In the genomic region with DNA sequence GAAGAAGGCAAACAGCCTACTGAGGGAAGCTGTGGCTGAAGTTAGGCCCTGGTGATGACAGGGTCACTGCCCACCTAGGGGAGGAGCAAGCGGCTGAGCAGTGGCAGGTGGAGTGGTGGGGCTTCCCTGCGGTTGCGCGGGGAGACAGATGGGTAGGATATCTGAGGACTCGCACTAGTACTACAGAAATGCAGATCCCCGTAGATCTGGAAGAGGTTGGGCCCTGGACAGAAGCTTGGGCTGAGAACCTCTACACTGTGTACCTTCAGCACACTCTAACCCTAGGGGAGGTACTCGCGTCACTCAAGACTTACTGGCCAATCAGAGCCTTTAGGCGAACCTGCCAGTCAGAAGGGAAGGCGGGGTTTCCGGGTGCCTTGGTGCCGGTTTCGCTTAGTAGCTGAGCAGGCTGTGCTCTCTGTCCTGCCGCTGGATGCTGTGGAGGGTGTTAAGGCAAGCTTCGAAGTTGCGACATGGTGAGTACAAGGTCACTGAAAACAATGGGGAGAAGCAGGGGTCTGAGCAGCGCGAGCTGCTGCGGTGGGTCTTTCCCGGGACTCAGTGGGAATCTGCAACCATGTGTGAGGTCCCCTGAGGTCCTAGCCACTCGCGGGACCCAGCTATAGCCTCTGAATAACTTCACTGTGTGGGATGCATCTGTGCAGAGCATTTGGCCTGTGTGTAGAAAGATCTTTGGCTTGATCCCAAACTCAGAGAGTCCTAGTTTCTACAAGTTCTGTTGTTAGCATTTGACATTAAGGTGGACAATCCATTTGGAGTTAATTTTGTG, we compare ENCODE assay signal across 8 mouse cellular contexts. TPM values are rescaled to one million over a fixed set of nuclear protein-coding genes. Genes with fewer than 3 reads are reported as not detected.
DNase-seq lines count a peak whose midpoint lies in the region; ATAC-seq and TF ChIP-seq lines count a peak whose summit lies in the region.

No protein-coding gene starts in this region.

- intact Hi-C loops in heart, postnatal 36 days (cut with DNase I) = loop anchor here (2.0 kb wide), 1 partner anchor 58 kb away; no protein-coding TSS in a partner anchor

- H3K4me3 ChIP-seq in G1E (ENCODE audit: low read depth, low read length) = peak overlapping the region; percentile 79
- peak overlapping the region; percentile 64 for H3K4me3 ChIP-seq in forebrain, embryonic 16.5 days (replicated peaks; ENCODE audit: low read length)
- H3K4me3 ChIP-seq in layer of hippocampus, adult 2 months = peak overlapping the region; percentile 76
- H3K4me3 ChIP-seq in lung, embryonic 14.5 days (ENCODE audit: low read depth, low read length) = peak overlapping the region; percentile 55
- peak overlapping the region; percentile 53 for H3K4me3 ChIP-seq in olfactory bulb, adult 2 months (ENCODE audit: insufficient read depth, low read depth, low read length)
- peak overlapping the region; percentile 89 for H3K4me3 ChIP-seq in thymus, adult 2 months (ENCODE audit: control insufficient read depth, insufficient read depth, low read length)

- H3K4me1 ChIP-seq in G1E (ENCODE audit: insufficient read depth, low read depth, low read length) = peaks cover 7% of the 10 kb centered on the region; the same call in 1 of the 2 replicates
- H3K4me1 ChIP-seq in forebrain, embryonic 16.5 days (replicated peaks; ENCODE audit: control insufficient read depth, insufficient read depth, low read length) = peaks cover 6% of the 10 kb centered on the region
- H3K4me1 ChIP-seq in lung, embryonic 14.5 days (ENCODE audit: insufficient read depth) = no peaks in the 10 kb centered on the region
- H3K4me1 ChIP-seq in olfactory bulb, adult 2 months (ENCODE audit: control insufficient read depth, insufficient read depth, low read length) = peaks cover 2% of the 10 kb centered on the region; the same call in 1 of the 2 replicates
- H3K4me1 ChIP-seq in thymus, adult 2 months (replicated peaks; ENCODE audit: control insufficient read depth, insufficient read depth, low read length) = peaks cover 4% of the 10 kb centered on the region; the same call in 1 of the 2 replicates

- no peaks in the 10 kb centered on the region for H3K36me3 ChIP-seq in G1E (replicated peaks)
- no peaks in the 10 kb centered on the region for H3K36me3 ChIP-seq in forebrain, embryonic 16.5 days (ENCODE audit: control insufficient read depth, insufficient read depth)
- H3K36me3 ChIP-seq in lung, embryonic 14.5 days (ENCODE audit: insufficient read depth) = no peaks in the 10 kb centered on the region
- no peaks in the 10 kb centered on the region for H3K36me3 ChIP-seq in thymus, adult 2 months (ENCODE audit: control insufficient read depth, insufficient read depth, low read length)

- no peaks in the 10 kb centered on the region for H3K27me3 ChIP-seq in G1E (ENCODE audit: insufficient read depth, low read length)
- H3K27me3 ChIP-seq in forebrain, embryonic 16.5 days (replicated peaks; ENCODE audit: control insufficient read depth, insufficient read depth, low read length) = no peaks in the 10 kb centered on the region
- no peaks in the 10 kb centered on the region for H3K27me3 ChIP-seq in lung, embryonic 14.5 days (ENCODE audit: insufficient read depth, low read length)
- no peaks in the 10 kb centered on the region for H3K27me3 ChIP-seq in thymus, adult 2 months (ENCODE audit: control insufficient read depth, insufficient read depth, low read length)

- 0% methylated on average over 22 of the region's 22 CpGs for WGBS in forebrain, embryonic 16.5 days
- WGBS in lung, embryonic 14.5 days = under 1% methylated on average over 22 of the region's 22 CpGs
- WGBS in olfactory bulb, adult 2 months = under 1% methylated on average over 22 of the region's 22 CpGs
- under 1% methylated on average over 22 of the region's 22 CpGs for WGBS in thymus, adult 2 months

- TF ChIP-seq CTCF in G1E (IDR thresholded peaks at IDR 0.05; ENCODE audit: low read depth, low read length) = no peak
- TF ChIP-seq CTCF in layer of hippocampus, adult 2 months (conservative IDR thresholded peaks at IDR 0.05) = no peak
- no peak for TF ChIP-seq CTCF in lung, embryonic 14.5 days (IDR thresholded peaks at IDR 0.05; ENCODE audit: low read depth)
- no peak for TF ChIP-seq CTCF in olfactory bulb, adult 2 months (IDR thresholded peaks at IDR 0.05; ENCODE audit: insufficient read depth, low read depth, low read length)
- TF ChIP-seq CTCF in thymus, adult 2 months (IDR thresholded peaks at IDR 0.05; ENCODE audit: borderline replicate concordance, control insufficient read depth, extremely low read depth, insufficient read depth, low read length, poor library complexity) = no peak

- ATAC-seq in G1E (ENCODE audit: extremely low read depth, insufficient number of reproducible peaks, low FRiP score, poor library complexity, severe bottlenecking) = peak; percentile 99
- ATAC-seq in forebrain, embryonic 16.5 days = peak; percentile 100
- ATAC-seq in lung, embryonic 14.5 days (ENCODE audit: insufficient read depth) = peak; percentile 100

- peak overlapping the region; percentile 59 for H3K9ac ChIP-seq in forebrain, embryonic 16.5 days (replicated peaks; ENCODE audit: low read depth, low read length)
- H3K9ac ChIP-seq in lung, embryonic 14.5 days = peak overlapping the region; percentile 61

- no peaks in the 10 kb centered on the region for H3K9me3 ChIP-seq in G1E (replicated peaks)
- H3K9me3 ChIP-seq in forebrain, embryonic 16.5 days (ENCODE audit: control insufficient read depth, low read length) = no peaks in the 10 kb centered on the region
- H3K9me3 ChIP-seq in lung, embryonic 14.5 days (ENCODE audit: low read depth, low read length) = no peaks in the 10 kb centered on the region

- H3K27ac ChIP-seq in forebrain, embryonic 16.5 days (ENCODE audit: low read length) = peak overlapping the region; percentile 32; the same call in 1 of the 2 replicates
- peak overlapping the region; percentile 88 for H3K27ac ChIP-seq in layer of hippocampus, adult 2 months
- H3K27ac ChIP-seq in lung, embryonic 14.5 days (ENCODE audit: low read depth) = no peak overlapping the region; the same call in 1 of the 2 replicates
- H3K27ac ChIP-seq in olfactory bulb, adult 2 months (ENCODE audit: insufficient read depth, low read depth, low read length) = peak overlapping the region; percentile 57
- peak overlapping the region; percentile 22; the same call in 1 of the 2 replicates for H3K27ac ChIP-seq in thymus, adult 2 months (ENCODE audit: control insufficient read depth, insufficient read depth, low read length)

- 0 out of 2 replicates have a peak, but pooled peaks have one; percentile 21 for TF ChIP-seq POLR2A in olfactory bulb, adult 2 months (IDR thresholded peaks at IDR 0.05; ENCODE audit: insufficient read depth, low read depth, low read length)
- TF ChIP-seq POLR2A in thymus, adult 2 months (IDR thresholded peaks at IDR 0.05; ENCODE audit: control insufficient read depth, extremely low read depth, insufficient read depth, low read length, poor library complexity) = peak; percentile 55

- peak; percentile 65 for DNase-seq in G1E (ENCODE audit: low spot score)
- peak; percentile 84 to 93 for DNase-seq in cerebellum, adult 18-20 months
- peak; percentile 79 to 85 for DNase-seq in heart, postnatal 36 days
- DNase-seq in layer of hippocampus, adult 2 months (ENCODE audit: low spot score in 2 of 2) = peak; percentile 82 to 91
- DNase-seq in lung, embryonic 14.5 days = peak; percentile 94
- peak; percentile 88 for DNase-seq in thymus, adult 2 months

- peak overlapping the region; percentile 67 for H3K4me2 ChIP-seq in forebrain, embryonic 16.5 days (ENCODE audit: low read length)
- H3K4me2 ChIP-seq in lung, embryonic 14.5 days = peak overlapping the region; percentile 64

RNA-seq across cellular contexts. Expression of gene Gm15446, which starts 56.7 kb away (rescaled TPM):
- total RNA-seq in G1E (2014; fragmentation: Nextera tagmentation) (20.8 and 29.5 TPM in 2 replicates), G1E (2017) (41.4 and 108 TPM in 2 replicates)
- polyA plus RNA-seq in G1E (2012) = 0.17 and 1.7 TPM in 2 replicates
- 0.36 and 0.56 TPM in 2 replicates for polyA plus RNA-seq in forebrain, embryonic 16.5 days (2015; fragmentation: Nextera tagmentation; extraction: Ambion mirVana)
- total RNA-seq in heart, postnatal 36 days (2021) = 1 to 10 TPM; 2.8 to 5.4 TPM
- 10 to 100 TPM; 41.2 to 44.9 TPM for total RNA-seq in layer of hippocampus, adult 2 months (2021)
- 0.74 and 0.91 TPM in 2 replicates for polyA plus RNA-seq in lung, embryonic 14.5 days (2014; fragmentation: Nextera tagmentation; extraction: Ambion mirVana)
- polyA plus RNA-seq in olfactory bulb, adult 2 months (2012; ENCODE audit: insufficient read depth, insufficient read length, low replicate concordance, missing spikeins) = not detected in 2 replicates
- polyA plus RNA-seq in thymus, adult 2 months (2012; rRNA removed) = 2.5 and 4.1 TPM in 2 replicates
